Mouse (Mus musculus) midbrain, postnatal 0 days (tissue): ENCODE measurements around the gene Vmn1r209. TPM values are rescaled to one million over a fixed set of nuclear protein-coding genes. Genes with fewer than 3 reads are reported as not detected.
"Not testable (repeated sequence)": the region's sequence is repeated elsewhere in the genome, so short reads cannot be mapped to it uniquely, and the experiment has no call there.

ENCODE experiments used
- ATAC-seq: fragments of 200-750 bp; cut with Nextera tagmentation; 2 replicates; pipeline ENCODE4 v1.8.0; 2017; ENCODE audit warnings: moderate number of reproducible peaks, mild to moderate bottlenecking, moderate TSS enrichment, moderate library complexity; ENCODE audit not compliant: low FRiP score
- DNase-seq: peaks from one replicate; pipeline ENCODE4 v3.0.0-alpha.2; 2015; ENCODE audit warnings: low spot score
- H3K27ac ChIP-seq: fragments of 300-500 bp; sonication (generic); 2 replicates; pipeline ENCODE4 v1.5.1; 2014; ENCODE audit warnings: low read depth, mild to moderate bottlenecking, low read length, mixed read lengths
- H3K27me3 ChIP-seq: fragments of 300-500 bp; sonication (generic); 2 replicates; pipeline ENCODE4 v1.6.1; 2014; ENCODE audit warnings: low read length, control low read depth, mixed read lengths; ENCODE audit not compliant: insufficient read depth
- H3K36me3 ChIP-seq: fragments of 300-500 bp; sonication (generic); 2 replicates; pipeline ENCODE4 v1.6.1; 2014; ENCODE audit warnings: low read length, control low read depth, mixed read lengths; ENCODE audit not compliant: insufficient read depth
- H3K4me1 ChIP-seq: fragments of 300-500 bp; sonication (generic); 2 replicates; pipeline ENCODE4 v1.6.1; 2014; ENCODE audit warnings: mild to moderate bottlenecking, control low read depth, antibody characterized with exemption, low read length, mixed read lengths; ENCODE audit not compliant: insufficient read depth
- H3K4me2 ChIP-seq: fragments of 300-500 bp; sonication (generic); 2 replicates; pipeline ENCODE4 v1.6.1; 2014; ENCODE audit warnings: low read depth, mild to moderate bottlenecking, low read length, mixed read lengths; ENCODE audit not compliant: poor library complexity, severe bottlenecking
- H3K4me3 ChIP-seq: fragments of 300-500 bp; sonication (generic); 2 replicates; pipeline ENCODE4 v1.5.1; 2014; ENCODE audit warnings: low read depth, mild to moderate bottlenecking, low read length, moderate library complexity
- H3K9ac ChIP-seq: fragments of 300-500 bp; sonication (generic); replicated peaks from 2 replicates; pipeline ENCODE4 v1.6.1; 2014; ENCODE audit warnings: mild to moderate bottlenecking, low read length, moderate library complexity, mixed read lengths; ENCODE audit not compliant: poor library complexity, severe bottlenecking
- H3K9me3 ChIP-seq: fragments of 300-500 bp; sonication (generic); 2 replicates; pipeline ENCODE4 v1.6.1; 2016; ENCODE audit warnings: low read length, control low read depth
- CTCF ChIP-seq: IDR thresholded peaks from 2 replicates; pipeline ENCODE4 v1.5.1; 2016; ENCODE audit warnings: antibody characterized with exemption, mild to moderate bottlenecking
- WGBS: fragments of 180-500 bp; shearing (Covaris S2); extraction: QIAGEN DNeasy Blood & Tissue Kit; methylation state at CpG from one replicate; pipeline ENCODE4 v1.1.7; 2014; 5-methylcytosine and 5-hydroxymethylcytosine counted together
- polyA plus RNA-seq: library from polyadenylated mRNA; unstranded; fragments of >200 nt; fragmentation: Nextera tagmentation; extraction: Ambion mirVana; gene quantifications from 2 replicates; pipeline ENCODE4 v1.2.1, GENCODE M21; 2015
- total RNA-seq: library from RNA; depleted of rRNA; stranded (reverse); fragments of >200 nt; gene quantifications from 2 replicates; pipeline ENCODE4 v1.2.3, GENCODE M21; 2014; rRNA removed

Vmn1r209 gene
- not detected in 2 replicates for total RNA-seq
- not detected in 2 replicates for polyA plus RNA-seq

- not testable (repeated sequence) for H3K4me2 ChIP-seq, H3K27me3 ChIP-seq, H3K9me3 ChIP-seq, DNase-seq, H3K27ac ChIP-seq, H3K36me3 ChIP-seq, ATAC-seq, H3K4me3 ChIP-seq, H3K9ac ChIP-seq, H3K4me1 ChIP-seq
Measured at GRCm38 (mm10) chr13:22809582-22809981, at the start of gene Vmn1r209. TSS of gene Vmn1r209 (minus strand) at chr13:22809682.

DNA sequence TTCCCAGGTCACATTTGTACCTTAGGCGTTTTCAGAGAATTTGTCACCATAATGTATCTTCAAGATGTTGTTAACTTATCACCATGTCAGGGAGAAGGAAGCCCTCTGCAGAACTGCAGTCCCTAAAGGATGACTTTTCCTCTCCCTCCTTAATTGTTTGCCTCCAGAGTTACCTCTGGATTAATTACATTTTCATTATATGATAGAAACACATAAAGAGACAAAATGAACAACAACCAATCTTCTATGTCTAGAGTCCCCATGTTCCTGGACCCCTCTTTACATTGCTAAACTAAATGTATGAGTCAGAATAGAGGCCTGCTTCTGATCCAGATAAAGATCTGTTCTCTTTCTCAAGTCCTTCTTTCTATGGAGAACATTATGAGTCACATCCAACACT, 48.0 kb upstream of the Vmn1r209 start, which contains the start of gene Vmn1r211:
Gene Vmn1r211 (minus strand): TSS at position 101 of the 400 bp plus-strand sequence.
- WGBS, result 83% methylated on average over 1 of the region's 1 CpGs
- TF ChIP-seq CTCF, result no peak
- Histone ChIP-seq H3K4me3 (no peak within 1 kb of the TSS), H3K9ac (no peak within 1 kb of the TSS), H3K4me2 (no peak within 1 kb of the TSS), H3K4me1 (no peaks in the 10 kb centered on the region), H3K36me3 (no peaks in the 10 kb centered on the region), H3K27me3 (no peaks in the 10 kb centered on the region), H3K27ac (no peak within 1 kb of the TSS), H3K9me3 (no peaks in the 10 kb centered on the region)
- ATAC-seq (no peak), DNase-seq (no peak)

GRCm38 (mm10) chr13:22854760-22855159, 45.3 kb upstream of the Vmn1r209 start:
- no peak for ATAC-seq
- no peak overlapping the region for H3K4me2 ChIP-seq
- H3K9me3 ChIP-seq, result no peaks in the 10 kb centered on the region
- H3K9ac ChIP-seq, result no peak overlapping the region
- 78% methylated on average over 4 of the region's 4 CpGs for WGBS
- no peaks in the 10 kb centered on the region for H3K4me1 ChIP-seq
- H3K27ac ChIP-seq, result no peak overlapping the region
- no peak for TF ChIP-seq CTCF
- no peaks in the 10 kb centered on the region for H3K36me3 ChIP-seq
- no peaks in the 10 kb centered on the region for H3K27me3 ChIP-seq
- DNase-seq, result no peak
- no peak overlapping the region for H3K4me3 ChIP-seq

- 88% methylated on average over 1 of the region's 1 CpGs for WGBS
- no peak overlapping the region for H3K27ac ChIP-seq
- H3K9me3 ChIP-seq, result no peaks in the 10 kb centered on the region
- no peaks in the 10 kb centered on the region for H3K4me1 ChIP-seq
- DNase-seq (no peak), ATAC-seq (no peak)
- no peak for TF ChIP-seq CTCF
- no peak overlapping the region for H3K4me3 ChIP-seq
- H3K27me3 ChIP-seq, result no peaks in the 10 kb centered on the region
- no peaks in the 10 kb centered on the region for H3K36me3 ChIP-seq
- H3K4me2 ChIP-seq, result no peak overlapping the region
- H3K9ac ChIP-seq, result no peak overlapping the region
Measured at GRCm38 (mm10) chr13:22846798-22847197, 37.3 kb upstream of the Vmn1r209 start.

GRCm38 (mm10) chr13:22844304-22844703, 34.8 kb upstream of the Vmn1r209 start:
- not testable (repeated sequence) for H3K27ac ChIP-seq, H3K9ac ChIP-seq, ATAC-seq, DNase-seq, H3K36me3 ChIP-seq, H3K9me3 ChIP-seq, H3K4me3 ChIP-seq, H3K4me2 ChIP-seq, H3K27me3 ChIP-seq, H3K4me1 ChIP-seq
- WGBS, result 55% methylated on average over 3 of the region's 3 CpGs

GRCm38 (mm10) chr13:22831248-22831647, 21.8 kb upstream of the Vmn1r209 start, which contains the start of gene Vmn1r210:
TSS of gene Vmn1r210 (minus strand) at chr13:22831348.
- Histone ChIP-seq H3K27ac (no peak within 1 kb of the TSS), H3K27me3 (no peaks in the 10 kb centered on the region), H3K4me1 (no peaks in the 10 kb centered on the region), H3K4me3 (no peak within 1 kb of the TSS), H3K36me3 (no peaks in the 10 kb centered on the region), H3K9ac (no peak within 1 kb of the TSS), H3K9me3 (no peaks in the 10 kb centered on the region), H3K4me2 (no peak within 1 kb of the TSS)
- ATAC-seq (no peak), DNase-seq (no peak)
- 58% methylated on average over 4 of the region's 4 CpGs for WGBS
- no peak for TF ChIP-seq CTCF

GRCm38 (mm10) chr13:22829395-22829794, 19.9 kb upstream of the Vmn1r209 start:
- 33% methylated on average over 7 of the region's 7 CpGs for WGBS
- not testable (repeated sequence) for H3K27me3 ChIP-seq, H3K9ac ChIP-seq, H3K27ac ChIP-seq, H3K9me3 ChIP-seq, H3K4me1 ChIP-seq, DNase-seq, ATAC-seq, H3K4me3 ChIP-seq, H3K4me2 ChIP-seq, H3K36me3 ChIP-seq

- H3K9me3 ChIP-seq, DNase-seq, ATAC-seq, H3K4me1 ChIP-seq, H3K9ac ChIP-seq, H3K4me2 ChIP-seq, H3K27ac ChIP-seq, H3K27me3 ChIP-seq, H3K36me3 ChIP-seq, H3K4me3 ChIP-seq: not testable (repeated sequence)
- 87% methylated on average over 1 of the region's 1 CpGs for WGBS
Measured at GRCm38 (mm10) chr13:22821601-22822000, 12.1 kb upstream of the Vmn1r209 start.

DNA sequence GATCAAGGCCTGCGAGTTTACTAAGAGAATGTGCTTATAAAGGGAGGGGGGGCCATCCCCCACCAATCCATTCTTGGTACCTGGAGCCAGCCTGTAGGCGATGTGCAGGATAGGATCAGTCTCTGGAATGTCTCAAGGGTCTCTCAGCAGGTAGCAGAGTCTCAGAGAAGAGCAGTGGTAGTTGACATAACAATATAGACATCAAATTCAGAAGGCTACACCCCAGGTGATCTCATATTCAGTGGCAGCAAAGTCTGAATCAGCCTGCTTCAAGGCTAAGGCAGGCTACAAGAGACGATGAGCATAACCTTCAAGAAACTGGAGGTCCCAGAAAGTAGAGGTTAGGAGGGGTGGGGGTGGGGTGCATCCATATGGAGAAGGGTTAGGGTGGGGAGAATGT, 21.4 kb downstream of the Vmn1r209 start:
- not testable (repeated sequence) for H3K27me3 ChIP-seq, DNase-seq, H3K9ac ChIP-seq, H3K4me2 ChIP-seq, H3K36me3 ChIP-seq, H3K4me1 ChIP-seq, H3K4me3 ChIP-seq, H3K27ac ChIP-seq, H3K9me3 ChIP-seq, ATAC-seq
- WGBS, result 71% methylated on average over 3 of the region's 3 CpGs
